Mouse (Mus musculus) olfactory bulb, adult 2 months (tissue): ENCODE measurements around the gene Cdon.

Experiments
- CTCF ChIP-seq: fragments of 200-500 bp; IDR thresholded peaks from 2 replicates; pipeline ENCODE4 v1.5.1; 2012; ENCODE audit warnings: low read depth, mild to moderate bottlenecking, low read length, moderate library complexity; ENCODE audit not compliant: insufficient read depth
- POLR2A ChIP-seq: fragments of 200-500 bp; IDR thresholded peaks from 2 replicates; pipeline ENCODE4 v1.6.1; 2012; ENCODE audit warnings: mild to moderate bottlenecking, low read depth, low read length, moderate library complexity; ENCODE audit not compliant: insufficient read depth

GRCm38 (mm10) chr9:35548455-35548854 is 127.5 kb downstream of the Cdon start:
- no peak for TF ChIP-seq CTCF
- no peak for TF ChIP-seq POLR2A
